Mouse (Mus musculus) lung, postnatal 0 days (tissue): ENCODE data around the gene Retsat.

Experiments
- CTCF ChIP-seq: IDR thresholded peaks from 2 replicates; pipeline ENCODE4 v1.5.1; 2016; ENCODE audit warnings: antibody characterized with exemption, mild to moderate bottlenecking
- EP300 ChIP-seq: IDR thresholded peaks from 2 replicates; pipeline ENCODE4 v1.6.1; 2016; ENCODE audit warnings: antibody characterized with exemption, mild to moderate bottlenecking, control low read depth

- TF ChIP-seq EP300, result no peak
- TF ChIP-seq CTCF, result no peak
Observed at GRCm38 (mm10) chr6:72608662-72609184, 10.4 kb downstream of the Retsat start.
